Mouse (Mus musculus) midbrain, embryonic 10.5 days (tissue): ENCODE data around the gene Mgea5. TPM values are rescaled to one million over a fixed set of nuclear protein-coding genes. Genes with fewer than 3 reads are reported as not detected.

Experiments
- DNase-seq: peaks from one replicate; pipeline ENCODE4 v3.0.0-alpha.2; 2017; ENCODE audit warnings: low spot score
- H3K27ac ChIP-seq: fragments of 300-500 bp; sonication (generic); replicated peaks from 2 replicates; pipeline ENCODE4 v1.5.1; 2016; ENCODE audit warnings: mild to moderate bottlenecking
- H3K27me3 ChIP-seq: fragments of 300-500 bp; sonication (generic); 2 replicates; pipeline ENCODE4 v1.6.1; 2016; ENCODE audit warnings: low read depth, mild to moderate bottlenecking; ENCODE audit not compliant: poor library complexity, severe bottlenecking
- H3K36me3 ChIP-seq: fragments of 300-500 bp; sonication (generic); 2 replicates; pipeline ENCODE4 v1.6.1; 2016; ENCODE audit warnings: mild to moderate bottlenecking, moderate library complexity
- H3K4me1 ChIP-seq: fragments of 300-500 bp; sonication (generic); 2 replicates; pipeline ENCODE4 v1.6.1; 2016
- H3K4me3 ChIP-seq: fragments of 300-500 bp; sonication (generic); 2 replicates; pipeline ENCODE4 v1.5.1; 2016; ENCODE audit warnings: mild to moderate bottlenecking, moderate library complexity
- H3K9me3 ChIP-seq: fragments of 300-500 bp; sonication (generic); replicated peaks from 2 replicates; pipeline ENCODE4 v1.6.1; 2016; ENCODE audit warnings: mild to moderate bottlenecking
- WGBS: fragments of 180-500 bp; shearing (Covaris S2); methylation state at CpG from one replicate; pipeline ENCODE4 v1.1.7; 2016; 5-methylcytosine and 5-hydroxymethylcytosine counted together
- polyA plus RNA-seq: library from polyadenylated mRNA; unstranded; fragments of >200 nt; fragmentation: Nextera tagmentation; extraction: Ambion mirVana; gene quantifications from 2 replicates; pipeline ENCODE4 v1.2.1, GENCODE M21; 2016

Gene Mgea5
- polyA plus RNA-seq, 1 experiment from 2014 or later: 60.8 TPM

DNA sequence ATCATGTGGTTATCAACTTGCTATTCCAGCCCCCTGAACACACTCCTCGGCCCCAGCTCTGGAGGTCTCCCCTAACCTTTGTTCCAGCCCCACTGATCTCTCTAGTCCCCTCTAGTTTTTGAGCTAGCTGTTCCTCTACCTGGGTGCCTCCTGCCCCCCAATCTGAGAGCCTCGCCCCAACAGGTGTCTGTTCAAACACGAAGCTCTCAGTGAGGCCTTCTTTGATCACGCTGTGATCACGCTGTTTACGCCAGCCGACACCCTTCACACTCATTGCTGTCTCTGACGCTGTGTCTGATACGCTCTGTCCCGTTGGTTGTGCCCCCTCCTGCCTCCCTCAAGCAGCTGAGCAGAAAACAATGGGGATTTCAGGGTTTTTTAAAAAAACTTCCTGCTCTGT lies 50.1 kb downstream of the Mgea5 start:
- no peak for DNase-seq
- Histone ChIP-seq H3K27ac (no peak overlapping the region), H3K27me3 (peaks cover 100% of the 10 kb centered on the region), H3K4me3 (no peak overlapping the region), H3K4me1 (peaks cover 55% of the 10 kb centered on the region), H3K36me3 (no peaks in the 10 kb centered on the region), H3K9me3 (no peaks in the 10 kb centered on the region)
- WGBS: 14% methylated on average over 10 of the region's 10 CpGs

DNA sequence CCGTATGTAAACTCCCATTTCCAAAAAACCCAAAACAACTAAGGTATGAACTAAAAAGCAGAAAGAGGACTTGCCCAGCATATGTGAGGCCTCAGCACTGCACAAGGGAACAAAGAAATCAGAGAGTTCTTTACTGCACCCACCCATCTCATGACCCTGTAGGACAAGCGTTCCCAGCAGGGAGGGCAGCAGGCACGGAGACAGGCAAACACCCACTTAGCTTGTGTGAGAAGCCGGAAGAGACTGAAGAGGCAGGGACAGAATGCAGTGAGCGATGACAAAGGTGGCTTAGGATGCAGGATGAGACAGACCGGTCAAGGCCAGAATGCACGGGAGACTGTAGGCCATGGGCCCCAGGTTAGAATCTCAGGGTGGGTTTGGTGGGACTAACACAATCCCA lies 52.0 kb downstream of the Mgea5 start:
- H3K27ac ChIP-seq: no peak overlapping the region
- 88% methylated on average over 7 of the region's 7 CpGs for WGBS
- no peak for DNase-seq
- H3K9me3 ChIP-seq: no peaks in the 10 kb centered on the region
- peaks cover 100% of the 10 kb centered on the region for H3K27me3 ChIP-seq
- H3K36me3 ChIP-seq: no peaks in the 10 kb centered on the region
- peaks cover 39% of the 10 kb centered on the region for H3K4me1 ChIP-seq
- H3K4me3 ChIP-seq: no peak overlapping the region

DNA sequence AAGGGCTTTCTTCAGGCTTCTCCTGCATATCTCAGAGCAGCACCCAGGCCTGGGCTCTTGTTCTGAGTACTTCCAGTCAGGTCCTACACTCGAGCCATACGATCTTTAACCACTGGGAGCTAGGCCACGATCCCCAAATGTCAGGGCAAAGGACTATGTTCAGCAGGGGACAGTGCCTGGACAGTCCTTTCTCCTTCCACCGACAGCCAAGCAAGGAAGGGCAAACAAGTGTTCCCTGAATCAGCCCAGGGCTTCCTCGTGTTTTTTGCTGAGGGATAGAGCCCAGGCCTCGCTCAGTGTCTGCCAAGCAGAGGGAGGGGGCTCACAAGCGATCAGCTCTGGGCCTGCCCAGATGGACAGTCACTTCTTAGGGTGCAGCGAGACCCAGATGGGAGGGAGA lies 53.6 kb downstream of the Mgea5 start:
- WGBS: 79% methylated on average over 8 of the region's 8 CpGs
- no peaks in the 10 kb centered on the region for H3K9me3 ChIP-seq
- peaks cover 27% of the 10 kb centered on the region for H3K4me1 ChIP-seq
- H3K36me3 ChIP-seq: no peaks in the 10 kb centered on the region
- peaks cover 100% of the 10 kb centered on the region for H3K27me3 ChIP-seq
- no peak for DNase-seq
- no peak overlapping the region for H3K4me3 ChIP-seq
- H3K27ac ChIP-seq: no peak overlapping the region

DNA sequence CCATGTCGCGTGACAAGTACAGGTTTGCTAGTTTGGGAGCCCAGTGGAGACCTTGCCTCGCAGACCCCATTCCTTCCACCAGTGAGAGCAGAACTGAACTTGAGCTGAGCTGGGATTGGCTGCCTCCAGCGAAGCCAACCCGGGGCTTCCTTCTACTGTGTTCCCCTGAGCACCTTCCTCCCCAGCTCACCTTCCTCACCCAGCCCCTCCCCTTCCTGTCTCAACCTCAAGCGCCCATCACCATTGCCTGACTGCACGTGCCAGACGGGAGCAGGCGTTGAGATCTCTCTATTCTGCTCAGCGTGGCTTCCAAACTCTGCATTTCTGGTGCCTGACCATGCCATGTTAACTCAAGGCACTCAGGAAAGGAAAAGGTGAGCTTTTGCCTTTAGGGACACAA lies 56.4 kb downstream of the Mgea5 start:
- WGBS: 78% methylated on average over 10 of the region's 10 CpGs
- peaks cover 100% of the 10 kb centered on the region for H3K27me3 ChIP-seq
- H3K9me3 ChIP-seq: no peaks in the 10 kb centered on the region
- no peak overlapping the region for H3K4me3 ChIP-seq
- peaks cover 8% of the 10 kb centered on the region for H3K4me1 ChIP-seq
- no peaks in the 10 kb centered on the region for H3K36me3 ChIP-seq
- no peak for DNase-seq
- no peak overlapping the region for H3K27ac ChIP-seq

DNA sequence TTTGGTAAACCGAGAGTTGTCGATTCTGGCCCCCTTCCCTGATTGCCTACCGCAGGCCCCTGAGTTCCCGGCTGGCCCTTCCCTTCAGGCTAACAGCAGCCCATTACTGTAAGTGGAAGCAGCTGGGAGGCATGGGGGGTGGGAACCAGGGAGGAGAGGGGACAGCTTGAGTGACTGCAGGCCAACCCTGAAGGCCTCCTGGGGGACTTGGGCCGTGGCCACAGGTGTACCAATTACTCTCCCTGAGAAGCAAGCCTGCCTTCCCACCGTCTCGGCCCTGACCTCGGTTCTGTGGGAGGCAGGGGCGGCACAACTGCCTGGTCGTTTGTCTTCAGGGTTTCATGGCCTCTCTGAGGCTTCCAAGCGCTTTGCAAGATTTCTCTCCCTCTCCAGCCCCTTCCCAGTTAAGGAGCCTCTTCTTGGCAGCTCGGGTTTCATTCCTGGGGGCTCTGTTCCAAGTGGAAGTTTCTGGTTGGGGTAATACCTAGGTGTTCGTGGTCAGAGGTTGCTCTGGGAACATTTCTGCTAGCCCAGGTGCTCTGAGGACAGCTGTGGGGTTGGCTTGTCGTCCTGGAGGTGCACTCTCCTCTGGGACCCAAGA lies 57.9 kb downstream of the Mgea5 start:
- Histone ChIP-seq H3K27me3 (peaks cover 100% of the 10 kb centered on the region), H3K4me3 (no peak overlapping the region), H3K27ac (no peak overlapping the region), H3K9me3 (no peaks in the 10 kb centered on the region), H3K4me1 (peaks cover 8% of the 10 kb centered on the region), H3K36me3 (no peaks in the 10 kb centered on the region)
- 62% methylated on average over 14 of the region's 14 CpGs for WGBS
- DNase-seq: no peak

DNA sequence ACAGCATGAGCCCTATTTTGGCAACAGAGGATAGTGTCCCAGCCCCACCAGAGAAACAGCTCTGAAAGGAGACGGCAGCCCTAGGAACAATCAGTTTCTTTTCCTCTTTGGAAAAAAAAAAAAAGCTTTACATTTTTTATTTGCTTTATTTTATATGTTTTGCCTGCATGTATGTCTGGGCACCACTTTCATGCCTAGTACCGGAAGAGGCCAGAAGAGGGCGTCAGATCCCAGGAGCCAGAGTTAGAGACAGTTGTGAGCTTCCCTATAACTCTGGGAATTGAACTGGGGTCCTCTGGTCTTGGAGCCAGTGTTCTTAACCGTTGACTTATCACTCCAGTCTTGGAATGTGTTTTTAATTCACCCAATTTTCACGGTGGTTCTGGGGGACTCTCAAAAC lies 61.4 kb downstream of the Mgea5 start:
- no peaks in the 10 kb centered on the region for H3K9me3 ChIP-seq
- no peak for DNase-seq
- H3K4me1 ChIP-seq: peaks cover 20% of the 10 kb centered on the region
- H3K36me3 ChIP-seq: no peaks in the 10 kb centered on the region
- WGBS: 77% methylated on average over 5 of the region's 5 CpGs
- H3K27ac ChIP-seq: no peak overlapping the region
- no peak overlapping the region for H3K4me3 ChIP-seq
- peaks cover 100% of the 10 kb centered on the region for H3K27me3 ChIP-seq

DNA sequence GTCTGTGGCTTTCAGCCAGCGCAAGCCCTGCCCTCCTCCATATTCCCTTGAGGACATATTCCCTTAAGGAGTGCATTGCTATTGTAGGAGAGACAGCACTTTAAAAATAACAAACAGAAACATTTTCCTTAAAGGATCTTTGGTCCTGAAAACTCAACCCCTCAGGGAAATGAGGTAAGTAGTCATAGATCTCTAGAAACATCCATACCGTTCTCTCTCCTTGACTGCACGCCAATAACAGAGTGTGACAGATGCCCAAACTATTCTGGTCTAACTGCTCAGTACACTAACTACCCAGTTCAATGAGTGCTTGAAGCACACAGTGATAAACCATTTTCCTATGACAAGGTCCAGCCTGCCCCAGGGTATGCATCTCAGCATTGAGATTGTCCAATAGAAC lies 65.4 kb downstream of the Mgea5 start:
- WGBS: 88% methylated on average over 3 of the region's 3 CpGs
- H3K4me3 ChIP-seq: peak overlapping the region; percentile 39; the same call in 1 of the 2 replicates
- peaks cover 100% of the 10 kb centered on the region for H3K27me3 ChIP-seq
- H3K36me3 ChIP-seq: no peaks in the 10 kb centered on the region
- no peaks in the 10 kb centered on the region for H3K9me3 ChIP-seq
- H3K4me1 ChIP-seq: peaks cover 33% of the 10 kb centered on the region
- DNase-seq: no peak
- peak overlapping the region; percentile 75 for H3K27ac ChIP-seq

DNA sequence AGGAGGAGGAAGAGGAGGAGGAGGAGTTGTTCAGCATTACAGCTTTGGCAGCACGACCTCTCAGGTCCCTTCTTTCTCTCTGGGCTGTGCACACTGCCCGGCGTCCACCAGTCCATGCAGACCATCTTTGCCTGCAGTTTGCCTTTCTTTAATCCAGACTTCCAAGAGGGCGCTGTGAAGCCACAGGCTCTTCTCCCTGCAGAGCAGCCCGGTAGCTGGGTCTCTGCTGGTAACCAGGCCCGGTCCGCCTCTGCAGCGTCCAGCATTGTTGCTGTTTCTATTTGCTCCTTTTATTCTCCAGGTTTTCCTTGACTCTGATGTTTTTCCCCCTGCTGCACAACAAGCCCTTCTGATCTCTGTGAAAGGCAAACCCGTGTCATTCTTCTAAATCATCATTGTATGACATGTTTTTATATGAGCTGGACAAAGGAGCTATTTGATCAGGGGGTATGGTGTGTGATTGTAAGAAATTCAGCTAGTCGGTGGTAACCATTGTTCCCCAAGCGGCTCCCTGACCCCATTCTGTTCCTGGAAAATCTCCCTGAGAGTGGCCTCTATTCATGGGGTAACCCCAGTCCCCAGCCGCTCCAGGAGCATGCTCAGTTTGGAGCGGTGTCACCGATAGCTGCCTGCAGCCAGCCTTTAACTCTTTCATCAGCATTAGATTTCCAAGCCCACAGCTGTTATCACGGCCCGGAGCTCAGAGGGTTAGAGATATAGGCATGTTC lies 66.0 kb downstream of the Mgea5 start:
- peak overlapping the region; percentile 75 for H3K27ac ChIP-seq
- H3K36me3 ChIP-seq: no peaks in the 10 kb centered on the region
- peak; percentile 74 for DNase-seq
- H3K4me1 ChIP-seq: peaks cover 33% of the 10 kb centered on the region
- WGBS: 5% methylated on average over 16 of the region's 16 CpGs
- H3K27me3 ChIP-seq: peaks cover 99% of the 10 kb centered on the region
- H3K4me3 ChIP-seq: peak overlapping the region; percentile 39
- H3K9me3 ChIP-seq: no peaks in the 10 kb centered on the region

DNA sequence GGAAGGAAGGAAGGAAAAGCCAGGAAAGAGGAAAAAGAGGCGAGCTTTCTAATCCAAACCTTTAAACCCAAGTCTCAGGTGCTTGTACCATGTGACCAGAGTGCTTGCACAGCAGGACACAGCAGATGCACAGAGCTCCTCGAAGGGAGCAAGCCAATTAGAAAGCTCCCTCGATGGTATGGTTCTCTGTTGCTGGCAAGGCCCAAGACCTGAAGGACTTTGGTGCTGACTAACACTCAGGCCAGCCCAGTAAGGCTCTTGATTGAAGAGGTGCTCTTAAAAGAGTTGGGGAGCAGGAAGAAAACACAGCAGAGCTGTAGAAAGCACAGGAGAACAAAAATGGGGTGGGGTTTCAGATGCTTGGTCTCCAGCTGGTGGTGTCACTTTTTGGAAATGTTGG lies 74.9 kb downstream of the Mgea5 start:
- 0 out of 2 replicates have a peak, but pooled peaks cover 5% of the 10 kb centered on the region for H3K9me3 ChIP-seq
- H3K4me1 ChIP-seq: no peaks in the 10 kb centered on the region
- peaks cover 54% of the 10 kb centered on the region for H3K27me3 ChIP-seq
- no peaks in the 10 kb centered on the region for H3K36me3 ChIP-seq
- WGBS: 76% methylated on average over 3 of the region's 3 CpGs
- H3K4me3 ChIP-seq: no peak overlapping the region
- H3K27ac ChIP-seq: no peak overlapping the region
- DNase-seq: no peak

Other genes with a start within 250 kb of the Mgea5 start
- gene Poll, start 223.3 kb downstream of the Mgea5 start, polyA plus RNA-seq: 22.3 and 23.0 TPM in 2 replicates
- gene Gm17018, start 223.2 kb downstream of the Mgea5 start, polyA plus RNA-seq: 47.2 and 47.9 TPM in 2 replicates
- gene Fbxw4, start 123.5 kb downstream of the Mgea5 start, polyA plus RNA-seq: 3.3 and 3.9 TPM in 2 replicates
- 25.5 and 28.8 TPM in 2 replicates for gene Fgf8, start 40.9 kb downstream of the Mgea5 start, polyA plus RNA-seq
- gene Npm3, start 34.2 kb downstream of the Mgea5 start, polyA plus RNA-seq: 7.5 and 9.4 TPM in 2 replicates
- gene Kcnip2, start 32.2 kb upstream of the Mgea5 start, polyA plus RNA-seq: 0.53 and 0.89 TPM in 2 replicates
- 16.7 and 19.8 TPM in 2 replicates for gene Armh3, start 214.7 kb upstream of the Mgea5 start, polyA plus RNA-seq
- 4.3 and 4.7 TPM in 2 replicates for gene Hps6, start 219.7 kb upstream of the Mgea5 start, polyA plus RNA-seq